Mouse (Mus musculus) embryonic facial prominence, embryonic 10.5 days (tissue): ENCODE measurements around the gene Ajuba. TPM values are rescaled to one million over a fixed set of nuclear protein-coding genes. Genes with fewer than 3 reads are reported as not detected.

ENCODE experiments used
- DNase-seq: peaks from one replicate; pipeline ENCODE4 v3.0.0-alpha.2; 2017; ENCODE audit warnings: low spot score
- H3K27ac ChIP-seq: fragments of 300-500 bp; sonication (generic); replicated peaks from 2 replicates; pipeline ENCODE4 v1.5.1; 2016; ENCODE audit warnings: mild to moderate bottlenecking
- H3K27me3 ChIP-seq: fragments of 300-500 bp; sonication (generic); replicated peaks from 2 replicates; pipeline ENCODE4 v1.6.1; 2016; ENCODE audit warnings: low read depth, mild to moderate bottlenecking; ENCODE audit not compliant: poor library complexity, severe bottlenecking
- H3K36me3 ChIP-seq: fragments of 300-500 bp; sonication (generic); replicated peaks from 2 replicates; pipeline ENCODE4 v1.6.1; 2016; ENCODE audit warnings: mild to moderate bottlenecking, moderate library complexity
- H3K4me1 ChIP-seq: fragments of 300-500 bp; sonication (generic); 2 replicates; pipeline ENCODE4 v1.6.1; 2016
- H3K4me3 ChIP-seq: fragments of 300-500 bp; sonication (generic); 2 replicates; pipeline ENCODE4 v1.5.1; 2016; ENCODE audit warnings: mild to moderate bottlenecking, moderate library complexity
- H3K9me3 ChIP-seq: fragments of 300-500 bp; sonication (generic); 2 replicates; pipeline ENCODE4 v1.6.1; 2016; ENCODE audit warnings: mild to moderate bottlenecking
- WGBS: fragments of 180-500 bp; shearing (Covaris S2); methylation state at CpG from one replicate; pipeline ENCODE4 v1.1.7; 2016; 5-methylcytosine and 5-hydroxymethylcytosine counted together
- polyA plus RNA-seq: library from polyadenylated mRNA; unstranded; fragments of >200 nt; fragmentation: Nextera tagmentation; extraction: Ambion mirVana; gene quantifications from 2 replicates; pipeline ENCODE4 v1.2.1, GENCODE M21; 2016

Gene Ajuba
- polyA plus RNA-seq, 1 experiment from 2014 or later: 79.7 TPM

DNA sequence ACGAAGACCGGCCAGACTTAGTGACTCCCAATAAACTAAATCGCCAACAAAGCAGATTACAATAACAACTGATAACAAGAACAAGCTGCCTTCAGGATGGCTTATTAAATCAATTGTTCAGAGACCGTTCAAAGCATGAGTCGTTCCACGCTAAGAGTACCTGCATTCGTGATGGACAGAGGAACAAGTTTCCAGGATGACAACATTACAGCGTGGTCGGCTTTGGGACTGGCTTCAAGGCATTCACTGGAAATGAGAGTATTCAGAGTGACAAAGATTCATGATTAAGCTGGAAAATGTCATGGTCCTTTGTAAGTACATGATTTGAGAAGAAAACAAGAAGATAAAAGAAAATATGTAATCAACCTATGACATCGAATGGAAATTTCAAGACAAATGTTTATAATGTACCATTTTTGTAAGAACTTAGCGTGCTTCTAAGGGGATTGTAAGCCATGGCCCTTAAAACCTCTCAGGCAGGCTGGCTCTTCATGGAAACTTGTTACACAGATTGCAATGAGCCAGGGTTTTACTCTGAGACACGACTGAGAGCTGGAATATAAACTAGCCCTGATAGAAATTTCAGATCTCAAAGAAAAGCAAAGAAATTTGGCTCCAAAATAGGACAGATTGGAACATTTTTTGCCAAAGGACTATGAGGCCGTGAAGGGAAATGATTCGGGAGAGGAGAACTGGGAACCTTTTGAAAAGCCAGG, 16.7 kb downstream of the Ajuba start:
- Histone ChIP-seq H3K36me3 (no peaks in the 10 kb centered on the region), H3K9me3 (no peaks in the 10 kb centered on the region), H3K27ac (no peak overlapping the region), H3K27me3 (no peaks in the 10 kb centered on the region; the same call in 1 of the 2 replicates), H3K4me1 (no peaks in the 10 kb centered on the region), H3K4me3 (no peak overlapping the region)
- DNase-seq: no peak
- 88% methylated on average over 14 of the region's 14 CpGs for WGBS

DNA sequence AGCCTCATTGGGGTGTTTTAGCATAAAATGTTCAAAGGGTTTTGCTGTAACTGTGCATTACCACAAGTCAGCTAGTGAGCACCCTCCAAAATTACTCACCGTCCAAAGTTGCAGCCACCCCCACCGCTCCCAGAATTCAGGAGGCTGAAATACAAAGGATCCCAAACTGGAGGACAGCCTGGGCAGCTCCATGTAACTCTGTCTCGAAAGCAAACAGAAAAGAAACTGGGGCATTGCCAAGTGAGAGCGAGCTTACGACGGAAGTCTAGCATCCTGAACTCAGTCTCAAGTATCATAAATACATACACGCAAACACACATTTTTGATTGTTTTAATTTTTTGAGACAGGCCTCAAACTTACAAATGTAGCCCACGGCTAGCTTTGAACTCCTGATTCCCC, 20.0 kb downstream of the Ajuba start:
- no peak overlapping the region for H3K27ac ChIP-seq
- no peaks in the 10 kb centered on the region for H3K36me3 ChIP-seq
- H3K27me3 ChIP-seq: no peaks in the 10 kb centered on the region; the same call in 1 of the 2 replicates
- no peaks in the 10 kb centered on the region for H3K9me3 ChIP-seq
- H3K4me3 ChIP-seq: no peak overlapping the region
- peaks cover 15% of the 10 kb centered on the region for H3K4me1 ChIP-seq
- no peak for DNase-seq
- 86% methylated on average over 8 of the region's 8 CpGs for WGBS

DNA sequence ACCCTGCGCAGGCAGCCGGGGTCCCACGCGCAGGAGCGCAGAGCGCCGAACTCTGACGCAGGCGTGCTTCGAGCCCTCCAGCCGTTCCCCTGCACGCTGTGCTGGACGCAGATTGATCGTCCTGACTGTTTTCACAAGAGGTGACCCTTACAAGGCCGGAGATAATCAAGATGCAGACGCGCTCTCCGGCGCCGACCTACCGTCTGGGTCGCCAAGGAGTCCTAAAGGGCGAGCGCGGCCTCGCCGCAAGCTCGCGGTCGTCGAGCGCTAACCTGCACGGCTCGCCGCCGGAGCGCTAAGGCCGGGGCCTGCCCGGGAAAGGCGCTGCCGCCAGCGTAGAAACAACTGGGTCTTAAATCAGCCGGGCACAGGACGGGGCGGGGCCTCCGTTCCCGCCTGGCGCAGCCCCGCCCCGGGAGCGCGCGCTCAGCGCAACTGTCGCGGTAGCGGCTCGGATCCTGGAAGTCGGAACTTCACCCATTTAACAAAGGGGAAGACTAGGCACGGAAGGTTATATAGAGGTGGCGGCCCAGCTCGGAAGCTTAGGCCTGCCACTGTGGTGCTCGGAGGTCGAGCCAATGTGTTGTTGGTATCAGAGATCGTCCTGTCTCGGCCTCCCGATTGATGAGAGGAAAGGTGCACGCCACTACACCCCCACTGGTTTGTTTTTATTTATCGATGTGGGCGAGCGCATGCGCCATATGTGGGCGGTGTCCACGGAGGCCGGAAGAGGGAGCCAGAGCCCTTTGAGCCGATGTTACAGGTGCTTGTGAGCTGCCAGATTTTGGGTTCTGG, 23.2 kb downstream of the Ajuba start, which contains the start of gene Haus4:
TSS of gene Haus4 (minus strand) at position 642 of the 795 bp plus-strand sequence.
- Histone ChIP-seq H3K27me3 (no peaks in the 10 kb centered on the region; the same call in 1 of the 2 replicates), H3K36me3 (peaks cover 31% of the 10 kb centered on the region), H3K4me1 (peaks cover 15% of the 10 kb centered on the region), H3K27ac (peak within 1 kb of the TSS; percentile 96), H3K9me3 (no peaks in the 10 kb centered on the region), H3K4me3 (peak within 1 kb of the TSS; percentile 72)
- under 1% methylated on average over 76 of the region's 76 CpGs for WGBS
- peak; percentile 92 for DNase-seq

DNA sequence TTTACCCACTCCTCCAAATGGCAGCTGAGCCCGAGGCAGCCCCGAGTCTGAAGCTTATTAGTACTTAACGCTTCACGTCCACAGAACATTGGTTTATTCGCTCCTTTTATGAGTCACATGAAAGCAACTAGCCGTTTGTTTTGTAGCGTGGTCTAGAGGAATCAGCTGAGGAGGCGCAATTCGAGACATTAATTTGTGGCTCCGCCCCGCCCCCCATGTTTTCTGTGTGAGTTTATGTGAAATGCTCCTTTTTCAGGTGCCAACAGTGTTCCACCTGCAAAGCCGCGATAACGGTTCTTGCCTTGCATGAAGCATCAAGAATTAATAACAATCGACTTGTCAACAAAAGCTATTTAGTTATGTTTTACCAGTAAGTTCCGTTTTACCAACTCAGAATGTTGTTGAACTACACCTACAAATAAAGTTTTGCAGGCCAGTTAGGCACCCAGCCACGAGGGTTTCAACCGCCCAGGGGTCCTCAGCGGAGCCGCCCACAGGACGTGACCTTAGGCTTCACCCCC, 23.8 kb downstream of the Ajuba start:
- Histone ChIP-seq H3K9me3 (no peaks in the 10 kb centered on the region), H3K4me1 (peaks cover 15% of the 10 kb centered on the region), H3K4me3 (peak overlapping the region; percentile 72), H3K27ac (peak overlapping the region; percentile 96), H3K27me3 (no peaks in the 10 kb centered on the region; the same call in 1 of the 2 replicates), H3K36me3 (peaks cover 38% of the 10 kb centered on the region)
- peak; percentile 61 for DNase-seq
- WGBS: 6% methylated on average over 21 of the region's 21 CpGs

DNA sequence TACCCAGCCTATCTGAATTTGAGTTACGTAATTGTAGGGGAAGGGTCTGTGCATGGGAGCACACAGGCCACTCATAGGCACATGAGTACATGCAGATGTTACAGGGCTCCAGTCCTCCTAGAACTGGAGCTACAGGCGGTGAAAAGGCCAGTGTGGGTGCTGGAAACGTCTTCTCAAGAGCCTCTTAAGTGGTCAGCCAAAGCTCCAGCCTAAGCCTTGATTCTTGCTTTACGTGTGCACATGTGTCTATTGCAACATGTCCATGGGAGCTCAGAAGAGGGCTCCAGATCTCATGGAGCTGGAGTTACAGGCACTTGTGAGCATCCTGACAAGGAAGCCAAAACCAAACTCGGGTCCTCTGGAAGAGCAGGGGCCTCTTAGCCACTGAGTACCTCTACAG, 32.7 kb downstream of the Ajuba start:
- Histone ChIP-seq H3K36me3 (peaks cover 87% of the 10 kb centered on the region), H3K4me3 (no peak overlapping the region), H3K27ac (no peak overlapping the region), H3K9me3 (no peaks in the 10 kb centered on the region), H3K4me1 (peaks cover 4% of the 10 kb centered on the region; the same call in 1 of the 2 replicates), H3K27me3 (no peaks in the 10 kb centered on the region)
- DNase-seq: no peak
- 96% methylated on average over 5 of the region's 5 CpGs for WGBS

DNA sequence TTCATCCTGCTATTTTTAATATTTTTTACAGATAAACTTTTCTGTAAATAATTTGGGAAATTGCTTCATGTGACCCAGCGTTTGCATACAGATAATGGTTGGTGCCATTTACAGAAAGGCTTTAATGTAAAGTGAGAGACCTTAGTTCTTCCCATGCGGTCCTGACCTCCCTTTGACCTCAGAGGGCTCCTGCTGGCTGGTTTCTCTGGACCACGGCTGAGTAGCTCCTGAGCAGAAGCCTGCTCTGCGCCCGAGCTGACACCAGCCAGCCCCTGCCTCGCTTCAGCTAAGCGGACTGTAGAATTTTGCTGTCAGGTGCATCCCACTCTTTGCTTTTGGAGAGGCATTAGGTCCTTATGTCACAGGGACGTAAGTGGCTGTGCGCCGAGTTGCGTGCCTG, 36.6 kb downstream of the Ajuba start:
- H3K27ac ChIP-seq: no peak overlapping the region
- WGBS: 76% methylated on average over 11 of the region's 11 CpGs
- no peaks in the 10 kb centered on the region for H3K9me3 ChIP-seq
- DNase-seq: no peak
- no peaks in the 10 kb centered on the region for H3K27me3 ChIP-seq
- peaks cover 4% of the 10 kb centered on the region; the same call in 1 of the 2 replicates for H3K4me1 ChIP-seq
- no peak overlapping the region for H3K4me3 ChIP-seq
- peaks cover 51% of the 10 kb centered on the region for H3K36me3 ChIP-seq

DNA sequence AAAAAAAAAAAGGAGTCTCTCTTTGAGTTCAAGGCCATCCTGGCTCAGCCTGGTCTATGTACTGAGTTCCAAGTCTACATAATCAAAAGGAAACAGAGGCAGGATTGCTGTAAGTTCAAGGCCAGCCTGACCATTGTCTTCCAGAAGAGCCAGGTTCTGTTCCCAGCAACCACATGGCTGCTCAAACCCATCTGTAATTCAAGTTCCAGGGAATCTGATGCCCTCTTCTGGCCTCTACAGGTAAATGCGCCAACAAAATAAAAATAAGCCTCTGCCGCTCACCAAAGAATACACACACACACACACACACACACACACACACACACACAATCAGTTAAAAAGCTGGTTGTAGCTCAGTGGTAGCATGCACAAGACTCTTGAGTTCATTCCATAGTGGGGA, 38.8 kb downstream of the Ajuba start:
- no peaks in the 10 kb centered on the region for H3K27me3 ChIP-seq
- DNase-seq: no peak
- H3K27ac ChIP-seq: no peak overlapping the region
- WGBS: 77% methylated on average over 2 of the region's 2 CpGs
- peaks cover 31% of the 10 kb centered on the region for H3K36me3 ChIP-seq
- H3K4me1 ChIP-seq: peaks cover 4% of the 10 kb centered on the region; the same call in 1 of the 2 replicates
- H3K4me3 ChIP-seq: no peak overlapping the region
- no peaks in the 10 kb centered on the region for H3K9me3 ChIP-seq

DNA sequence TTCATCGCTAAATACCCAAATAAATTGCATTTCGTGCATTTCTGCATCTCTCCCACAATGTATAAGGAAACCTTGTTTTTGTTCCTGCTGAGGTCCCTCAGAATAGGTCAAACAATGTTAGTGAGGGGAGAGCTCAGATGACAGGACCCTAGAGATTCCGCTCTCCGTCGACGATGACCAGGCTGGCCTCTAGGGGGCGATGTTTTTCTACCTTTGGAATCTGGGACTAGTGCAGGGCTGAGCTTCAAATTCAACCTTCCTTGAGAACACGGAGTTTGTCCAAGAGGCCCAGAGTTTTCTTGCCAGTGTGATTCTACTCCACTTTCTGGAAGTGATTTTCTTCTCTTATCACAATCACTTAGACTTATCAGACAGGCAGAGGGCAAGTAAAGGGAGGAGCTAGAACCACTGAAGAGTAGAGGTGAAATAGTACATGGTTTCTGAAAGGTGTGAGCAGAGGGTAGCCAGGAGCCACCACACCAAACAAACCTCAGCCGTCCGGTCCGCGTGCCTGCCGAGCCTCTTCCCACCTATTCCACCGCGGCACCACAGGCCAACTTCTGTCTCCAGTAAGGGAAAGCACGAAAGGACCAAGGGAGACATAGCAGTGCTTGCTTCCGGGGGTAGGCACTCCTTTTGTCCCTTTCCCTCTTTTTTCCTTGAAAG, 48.8 kb downstream of the Ajuba start:
- H3K9me3 ChIP-seq: no peaks in the 10 kb centered on the region
- DNase-seq: peak; percentile 92
- WGBS: 15% methylated on average over 17 of the region's 17 CpGs
- H3K4me3 ChIP-seq: peak overlapping the region; percentile 61; the same call in 1 of the 2 replicates
- H3K27ac ChIP-seq: peak overlapping the region; percentile 86; the same call in 1 of the 2 replicates
- no peaks in the 10 kb centered on the region for H3K36me3 ChIP-seq
- H3K4me1 ChIP-seq: peaks cover 17% of the 10 kb centered on the region
- no peaks in the 10 kb centered on the region for H3K27me3 ChIP-seq

DNA sequence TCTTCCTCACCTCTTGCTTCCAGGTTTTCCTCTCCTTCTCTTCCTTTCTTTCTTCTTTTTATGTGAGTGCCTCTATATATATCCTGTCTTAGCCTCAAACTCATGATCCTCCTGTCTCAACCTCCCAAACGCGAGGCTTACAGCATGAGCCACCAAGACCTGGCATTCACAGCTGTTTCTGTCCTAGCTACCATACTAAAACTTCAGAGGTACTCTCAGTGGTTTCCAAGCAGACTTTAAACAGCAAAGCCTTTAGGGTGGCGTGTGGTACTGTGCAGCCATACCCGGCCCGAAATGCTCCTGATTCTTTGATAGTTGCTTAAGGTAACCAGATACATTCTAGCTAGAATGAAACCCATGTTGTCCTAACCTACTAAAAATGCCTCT, 49.4 kb downstream of the Ajuba start:
- 20% methylated on average over 5 of the region's 5 CpGs for WGBS
- H3K4me1 ChIP-seq: peaks cover 17% of the 10 kb centered on the region
- peak overlapping the region; percentile 86; the same call in 1 of the 2 replicates for H3K27ac ChIP-seq
- no peak for DNase-seq
- H3K27me3 ChIP-seq: no peaks in the 10 kb centered on the region
- no peaks in the 10 kb centered on the region for H3K9me3 ChIP-seq
- peak overlapping the region; percentile 61 for H3K4me3 ChIP-seq
- no peaks in the 10 kb centered on the region for H3K36me3 ChIP-seq

DNA sequence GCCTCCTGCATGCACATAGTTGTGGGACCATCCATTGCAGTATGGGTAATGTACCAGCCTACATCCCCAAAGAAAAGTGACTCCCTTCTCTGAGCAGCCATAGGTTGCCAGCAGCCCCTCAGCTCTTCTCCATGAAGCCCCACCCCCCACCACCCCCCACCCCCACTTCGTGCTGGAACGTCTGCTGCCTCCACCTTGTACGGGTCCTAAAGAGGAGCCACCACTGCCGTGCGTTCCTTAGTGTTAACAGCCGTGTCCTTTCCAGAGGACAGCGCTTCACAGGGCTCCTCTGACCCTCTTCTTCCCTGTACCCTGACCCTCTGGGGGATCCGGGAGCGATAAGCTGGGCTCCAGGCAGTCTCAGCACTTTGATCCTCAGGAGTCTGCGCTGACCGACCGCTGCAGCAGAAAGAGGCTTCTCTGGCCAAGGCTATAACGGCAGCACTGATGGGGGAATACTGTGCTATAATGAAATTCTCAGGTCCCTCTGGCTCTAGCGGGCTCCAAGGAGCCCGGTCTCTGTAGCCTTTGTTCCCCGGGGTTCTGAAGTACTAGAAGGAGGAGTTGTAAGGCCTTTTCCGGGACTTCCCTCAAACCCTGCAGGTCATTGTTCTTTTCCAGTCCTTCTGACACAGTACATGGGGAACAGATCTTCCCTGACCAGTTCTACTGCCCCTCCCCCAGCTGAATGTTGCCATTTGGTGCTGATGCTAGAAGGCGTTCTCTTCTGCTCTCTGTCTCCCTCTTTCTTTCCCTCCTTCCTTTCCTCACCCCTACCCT, 49.9 kb downstream of the Ajuba start:
- Histone ChIP-seq H3K4me3 (peak overlapping the region; percentile 61), H3K27me3 (no peaks in the 10 kb centered on the region), H3K9me3 (no peaks in the 10 kb centered on the region), H3K27ac (peak overlapping the region; percentile 86), H3K4me1 (peaks cover 17% of the 10 kb centered on the region), H3K36me3 (no peaks in the 10 kb centered on the region)
- WGBS: 1% methylated on average over 18 of the region's 18 CpGs
- peak; percentile 64 for DNase-seq

DNA sequence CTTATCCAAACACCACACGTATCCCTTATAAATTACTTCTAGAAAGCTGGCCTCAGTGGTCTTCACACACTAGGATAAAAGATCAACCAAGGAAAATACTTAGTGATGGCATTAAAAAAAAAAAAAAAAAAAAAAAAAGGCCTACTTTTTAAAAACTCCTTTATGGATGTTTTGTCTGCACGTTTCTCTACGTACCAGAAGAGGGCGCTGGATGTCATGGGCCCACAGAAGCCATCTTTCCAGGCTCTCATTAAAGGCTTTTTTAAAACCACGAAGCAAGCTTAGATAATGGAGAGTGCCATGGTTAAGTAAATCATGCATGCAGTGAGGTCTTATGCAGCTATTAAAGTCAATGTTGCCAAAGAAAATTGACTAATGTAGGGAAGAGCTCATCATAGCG, 53.8 kb downstream of the Ajuba start:
- WGBS: 32% methylated on average over 6 of the region's 6 CpGs
- no peak overlapping the region for H3K4me3 ChIP-seq
- H3K36me3 ChIP-seq: no peaks in the 10 kb centered on the region
- DNase-seq: no peak
- no peaks in the 10 kb centered on the region for H3K9me3 ChIP-seq
- no peaks in the 10 kb centered on the region for H3K27me3 ChIP-seq
- no peak overlapping the region for H3K27ac ChIP-seq
- peaks cover 19% of the 10 kb centered on the region for H3K4me1 ChIP-seq
